Mouse (Mus musculus) heart, adult 2 months (tissue): ENCODE measurements at regions not wholly inside any gene's neighbourhood (a gene's known extent, or its start where the extent isn't known, plus 50 kb on each side); places are given as distances from the start of the nearest gene placed in this dataset.

ENCODE experiments used
- CTCF ChIP-seq: fragments of 200-600 bp; IDR thresholded peaks from 2 replicates; pipeline ENCODE4 v1.8.1; 2022; ENCODE audit warnings: antibody characterized with exemption, mild to moderate bottlenecking, moderate library complexity
- POLR2A ChIP-seq: fragments of 200-500 bp; IDR thresholded peaks from 2 replicates; pipeline ENCODE4 v1.6.1; 2011; ENCODE audit warnings: mild to moderate bottlenecking, low read depth, low read length, control low read depth; ENCODE audit not compliant: insufficient read depth

- TF ChIP-seq CTCF (no peak), POLR2A (no peak)
Measured at GRCm38 (mm10) chr15:96873126-96873525, 173.6 kb upstream of the Slc38a2 start.
